ENCODE assay signal across 8 mouse cellular contexts in genomic region chr1:84283119-84283518, GRCm38 (mm10).
DNase-seq lines count a peak whose midpoint lies in the region; ATAC-seq lines count a peak whose summit lies in the region.

No protein-coding gene starts in this region.

- peaks cover 2% of the 10 kb centered on the region; the same call in 1 of the 2 replicates for H3K4me1 ChIP-seq in forebrain, embryonic 11.5 days (replicated peaks; ENCODE audit: control insufficient read depth, insufficient read depth, low read length)
- H3K4me1 ChIP-seq in hindbrain, embryonic 16.5 days (ENCODE audit: control insufficient read depth, insufficient read depth, low read depth, low read length): peaks cover 14% of the 10 kb centered on the region
- no peaks in the 10 kb centered on the region for H3K4me1 ChIP-seq in liver, embryonic 12.5 days

- no peaks in the 10 kb centered on the region for H3K9me3 ChIP-seq in forebrain, embryonic 11.5 days (ENCODE audit: control insufficient read depth, low read length)
- no peaks in the 10 kb centered on the region for H3K9me3 ChIP-seq in hindbrain, embryonic 16.5 days (ENCODE audit: control insufficient read depth, low read length)
- no peaks in the 10 kb centered on the region for H3K9me3 ChIP-seq in liver, embryonic 12.5 days (replicated peaks)

- no peak for ATAC-seq in forebrain, embryonic 11.5 days (replicated peaks; ENCODE audit: low FRiP score)
- ATAC-seq in hindbrain, embryonic 16.5 days: no peak
- no peak for ATAC-seq in liver, embryonic 12.5 days
- ATAC-seq in erythroid progenitor cell, adult 5-6 weeks (replicated peaks; ENCODE audit: low FRiP score, poor library complexity, severe bottlenecking): no peak

- H3K36me3 ChIP-seq in forebrain, embryonic 11.5 days (ENCODE audit: control insufficient read depth, insufficient read depth, low read length): no peaks in the 10 kb centered on the region
- no peaks in the 10 kb centered on the region for H3K36me3 ChIP-seq in hindbrain, embryonic 16.5 days (ENCODE audit: control insufficient read depth, insufficient read depth, low read length)
- no peaks in the 10 kb centered on the region for H3K36me3 ChIP-seq in liver, embryonic 12.5 days

- no peak overlapping the region; the same call in 1 of the 2 replicates for H3K9ac ChIP-seq in forebrain, embryonic 11.5 days (ENCODE audit: low read length)
- peak overlapping the region; percentile 84 for H3K9ac ChIP-seq in hindbrain, embryonic 16.5 days (ENCODE audit: low read depth, low read length)
- no peak overlapping the region for H3K9ac ChIP-seq in liver, embryonic 12.5 days

- 10% methylated on average over 2 of the region's 2 CpGs for WGBS in forebrain, embryonic 11.5 days
- WGBS in hindbrain, embryonic 16.5 days: 3% methylated on average over 2 of the region's 2 CpGs
- WGBS in liver, embryonic 12.5 days (ENCODE audit: insufficient replicate concordance): 4% methylated on average over 2 of the region's 2 CpGs

- H3K27ac ChIP-seq in forebrain, embryonic 11.5 days (ENCODE audit: low read depth, low read length): no peak overlapping the region
- peak overlapping the region; percentile 75; the same call in 1 of the 2 replicates for H3K27ac ChIP-seq in hindbrain, embryonic 16.5 days (ENCODE audit: low read depth, low read length)
- no peak overlapping the region for H3K27ac ChIP-seq in liver, embryonic 12.5 days

- H3K4me3 ChIP-seq in forebrain, embryonic 11.5 days (ENCODE audit: low read depth, low read length): peak overlapping the region; percentile 56; the same call in 1 of the 2 replicates
- H3K4me3 ChIP-seq in hindbrain, embryonic 16.5 days (ENCODE audit: low read length): peak overlapping the region; percentile 81
- H3K4me3 ChIP-seq in liver, embryonic 12.5 days: peak overlapping the region; percentile 48

- H3K27me3 ChIP-seq in forebrain, embryonic 11.5 days (ENCODE audit: control insufficient read depth, insufficient read depth, low read length): peaks cover 4% of the 10 kb centered on the region; the same call in 1 of the 2 replicates
- H3K27me3 ChIP-seq in hindbrain, embryonic 16.5 days (replicated peaks; ENCODE audit: control insufficient read depth, insufficient read depth, low read length): no peaks in the 10 kb centered on the region
- peaks cover 21% of the 10 kb centered on the region for H3K27me3 ChIP-seq in liver, embryonic 12.5 days (replicated peaks)

- H3K4me2 ChIP-seq in forebrain, embryonic 11.5 days (ENCODE audit: low read depth, low read length, severe bottlenecking): peak overlapping the region; percentile 73; the same call in 1 of the 2 replicates
- peak overlapping the region; percentile 65 for H3K4me2 ChIP-seq in hindbrain, embryonic 16.5 days (ENCODE audit: low read length)
- peak overlapping the region; percentile 61 for H3K4me2 ChIP-seq in liver, embryonic 12.5 days

- peak; percentile 43 for DNase-seq in gastrocnemius, adult 18-20 months (ENCODE audit: low spot score)
- DNase-seq in gastrocnemius, adult 8-10 months (ENCODE audit: low spot score in 2 of 2): no peak
- peak; percentile 44 for DNase-seq in R1 (ENCODE audit: low read depth, low spot score)
- DNase-seq in forebrain, embryonic 11.5 days (ENCODE audit: low spot score): no peak
- peak; percentile 22 for DNase-seq in retina, postnatal 1 day

Comparison
In these comparisons a context has a peak if more than half of its experiments do, and no peak if none do; other contexts are left out.
1. DNase-seq: peak in gastrocnemius, adult 18-20 months (single experiment), R1 (single experiment) and retina, postnatal 1 day (single experiment); none in gastrocnemius, adult 8-10 months (0 of 2) and forebrain, embryonic 11.5 days (single experiment).
2. Peak in every context shown above with its lines, with median percentiles within 50 percentile points of each other: H3K4me2 ChIP-seq and H3K4me3 ChIP-seq.